Mouse (Mus musculus) heart, postnatal 0 days (tissue): ENCODE results near the gene 1700013G24Rik.

Experiments used
- CTCF ChIP-seq: IDR thresholded peaks from 2 replicates; pipeline ENCODE4 v1.5.1; 2016; ENCODE audit warnings: antibody characterized with exemption, control low read depth, low read depth
- EP300 ChIP-seq: IDR thresholded peaks from 2 replicates; pipeline ENCODE4 v1.6.1; 2016; ENCODE audit warnings: antibody characterized with exemption, low read depth

DNA sequence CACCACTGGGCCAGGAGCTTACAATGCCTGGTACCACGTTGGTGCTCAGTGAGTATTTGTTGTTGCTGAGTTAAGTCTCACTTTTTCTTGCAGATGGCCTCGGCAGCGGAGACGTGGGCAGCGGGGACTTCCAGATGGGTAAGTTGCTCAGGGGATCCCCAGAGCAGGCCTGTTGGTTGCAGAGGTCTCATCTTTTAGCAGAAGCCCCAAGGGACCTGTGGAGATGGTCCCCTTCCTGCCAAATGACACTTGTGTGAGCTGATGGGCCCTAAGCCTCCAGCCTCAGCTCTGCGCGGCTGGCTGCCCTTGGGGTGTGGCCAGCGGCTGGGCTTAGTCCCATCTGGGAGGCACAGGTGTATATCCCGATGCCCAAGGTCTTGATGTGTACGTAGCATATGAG, 49.1 kb downstream of the 1700013G24Rik start:
- TF ChIP-seq CTCF (no peak), EP300 (no peak)
